Mouse (Mus musculus) layer of hippocampus, adult 9-11 months (tissue): ENCODE results near the gene 0610040J01Rik.

Experiments used
- DNase-seq: peaks from one replicate; pipeline ENCODE4 v3.0.0; 2022

The 0610040J01Rik gene

DNA sequence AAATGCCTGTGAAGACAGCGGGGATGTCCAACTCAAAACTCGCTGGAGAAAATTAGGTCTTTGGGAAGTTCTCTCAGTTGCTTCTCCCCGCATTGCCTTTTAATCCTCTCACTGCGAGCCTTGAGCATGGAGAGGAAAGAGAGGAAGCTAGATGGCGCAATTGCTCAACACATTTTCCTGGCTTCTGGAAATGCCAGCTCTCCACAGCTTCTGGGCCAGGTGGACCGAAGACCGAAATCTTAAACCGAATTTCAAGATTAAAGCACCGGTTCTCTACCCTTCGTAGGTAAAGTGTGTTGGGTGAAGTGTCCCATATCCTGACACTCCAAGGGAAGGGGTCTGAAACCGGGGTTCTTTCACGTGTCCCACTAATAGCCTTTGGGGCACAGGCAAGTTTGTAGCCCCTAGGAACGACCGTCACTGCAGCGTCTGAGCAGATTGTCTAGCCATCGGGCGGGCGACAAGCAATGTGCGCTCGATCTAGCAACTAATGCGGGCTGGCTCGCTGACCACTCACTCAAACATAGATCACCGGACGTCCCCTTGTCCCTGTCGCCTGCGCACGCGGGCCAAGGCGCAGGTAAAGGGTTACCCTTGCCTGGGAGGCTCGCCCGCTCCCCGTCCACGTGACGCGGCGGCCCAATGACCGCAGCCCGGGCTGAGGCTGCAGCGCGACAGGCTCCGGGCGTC lies at the start of gene 0610040J01Rik:
Gene 0610040J01Rik (plus strand): TSS at position 545 of the 690 bp plus-strand sequence.
- peak; percentile 59 for DNase-seq

DNA sequence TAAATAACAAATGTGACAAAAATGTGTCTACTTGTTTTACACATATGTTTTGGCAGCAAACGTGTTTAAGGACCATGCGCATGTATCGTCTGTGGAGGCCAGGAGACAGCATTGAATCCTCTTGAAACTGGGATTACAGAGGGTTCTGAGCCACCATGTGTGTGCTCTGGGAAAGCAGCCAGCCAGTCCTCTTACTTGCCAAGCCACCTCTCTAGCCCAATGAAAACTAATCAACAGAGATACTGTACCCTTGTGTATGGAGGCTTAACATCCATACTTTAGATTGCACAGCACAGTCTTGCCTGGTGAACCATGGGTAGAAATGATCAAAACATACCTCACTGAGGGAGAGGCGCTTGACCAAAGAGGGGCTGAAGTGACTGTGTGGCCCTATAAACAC lies 46.3 kb upstream of the 0610040J01Rik start:
- peak; percentile 16 for DNase-seq

DNA sequence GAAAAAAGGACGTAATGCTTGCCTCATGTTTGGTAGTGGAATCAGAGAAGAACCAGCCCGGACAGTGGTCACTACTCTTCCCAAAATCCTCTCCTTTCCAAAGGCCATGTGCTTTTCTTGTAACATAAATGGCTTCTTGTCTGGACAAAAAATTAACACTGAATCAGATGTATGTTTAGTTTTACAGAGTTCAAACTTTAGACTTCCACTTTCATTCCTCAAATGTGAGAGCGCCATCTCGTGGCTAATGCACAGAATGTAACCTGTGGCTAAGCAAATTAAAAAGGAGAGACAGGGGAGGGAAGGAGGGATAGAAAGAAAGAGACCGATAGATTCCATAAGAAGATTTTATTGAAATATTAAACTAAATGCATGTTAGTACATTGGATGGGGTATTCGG lies 45.4 kb upstream of the 0610040J01Rik start:
- DNase-seq: peak; percentile 19

GRCm38 (mm10) chr5:63767464-63767863 lies 44.7 kb upstream of the 0610040J01Rik start:
- DNase-seq: peak; percentile 64

- no peak for DNase-seq
Observed at GRCm38 (mm10) chr5:63768220-63768619, 43.9 kb upstream of the 0610040J01Rik start.

GRCm38 (mm10) chr5:63772971-63773370 lies 39.2 kb upstream of the 0610040J01Rik start:
- no peak for DNase-seq

DNA sequence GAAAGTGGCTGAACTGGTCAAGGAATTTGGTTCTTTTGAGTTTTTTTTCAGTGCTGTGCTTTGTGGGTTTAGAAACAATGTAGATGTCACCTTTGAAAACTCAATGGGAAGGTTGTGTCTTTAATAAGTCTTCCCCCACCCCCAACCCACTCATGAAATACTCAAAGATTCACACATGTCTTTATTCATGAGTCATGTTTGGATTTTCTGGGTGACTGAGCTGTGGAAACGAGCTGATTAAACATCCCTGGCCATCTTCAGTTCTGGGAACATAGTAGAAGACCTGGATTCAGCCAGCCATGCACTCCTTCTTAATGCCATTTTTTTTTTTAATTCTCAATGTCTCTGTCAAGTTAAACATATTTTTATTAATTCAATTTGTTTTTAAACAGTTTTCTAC lies 38.6 kb upstream of the 0610040J01Rik start:
- no peak for DNase-seq

DNA sequence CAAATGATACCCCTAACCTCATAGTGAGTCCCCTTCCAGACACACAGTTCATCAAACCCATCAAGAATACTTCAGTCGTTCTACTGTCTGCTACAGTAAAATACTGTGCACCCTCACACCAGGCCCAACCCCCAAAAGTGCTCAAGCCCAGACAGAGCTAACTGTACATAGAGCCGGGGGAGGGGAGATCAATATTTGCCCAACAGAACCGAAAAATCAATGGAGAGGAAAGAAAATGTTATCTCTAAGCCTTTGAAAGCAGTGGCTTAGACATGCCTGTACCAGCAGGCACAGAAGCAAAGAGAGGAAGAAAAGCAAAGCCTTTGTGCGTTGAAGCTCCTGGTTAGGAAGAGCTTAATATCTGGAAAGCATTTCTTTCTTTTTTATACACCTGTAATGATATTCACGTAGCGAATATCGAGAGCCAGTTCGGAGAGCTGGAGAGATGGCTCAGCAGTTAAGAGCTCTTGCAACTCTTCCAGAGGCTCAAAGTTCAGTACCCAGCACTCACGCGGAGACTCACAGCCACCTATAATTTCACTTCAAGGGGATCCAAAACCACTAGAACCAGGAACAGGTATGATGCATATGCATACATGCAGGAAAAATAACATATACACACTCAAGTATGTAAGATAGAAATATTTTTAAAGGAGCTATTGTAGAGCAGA lies 23.9 kb upstream of the 0610040J01Rik start:
- DNase-seq: no peak

DNA sequence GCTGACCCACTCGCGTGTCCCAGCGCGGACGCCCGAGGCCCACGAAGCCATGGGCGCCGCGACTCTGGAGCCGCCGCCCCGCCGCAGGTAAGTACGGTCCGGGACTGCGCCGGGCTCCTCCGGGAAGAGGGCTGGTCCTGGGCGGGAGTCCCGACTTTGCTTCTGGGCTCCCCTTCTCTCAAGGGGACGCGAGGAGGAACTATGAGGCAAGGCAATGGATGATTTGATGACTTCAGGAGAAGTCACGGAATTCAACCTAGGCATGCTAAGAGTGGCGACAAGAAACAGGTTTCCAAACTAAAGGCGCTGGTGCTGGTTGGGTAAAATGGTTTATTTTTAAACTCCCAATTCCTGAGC lies 324 bp downstream of the 0610040J01Rik start:
- no peak for DNase-seq

DNA sequence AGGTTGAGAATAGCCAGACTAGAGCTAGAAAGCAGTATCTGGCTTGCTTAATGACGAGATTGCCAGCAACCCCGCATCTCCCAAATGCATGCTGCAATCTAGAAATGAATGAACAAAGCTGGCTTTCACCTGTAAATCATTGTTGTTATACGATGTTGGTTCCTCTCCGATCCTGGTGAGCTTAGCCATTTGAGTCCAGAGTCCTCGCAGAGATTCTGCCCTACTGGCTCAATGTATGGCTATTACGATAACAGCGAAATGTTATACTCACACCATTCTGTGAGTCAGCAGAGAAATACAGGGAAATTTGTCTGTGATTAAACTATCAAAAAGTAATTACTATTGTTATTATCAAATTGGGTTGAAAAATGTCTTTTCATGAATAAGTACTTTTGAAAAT lies 4.5 kb downstream of the 0610040J01Rik start:
- DNase-seq: no peak

DNA sequence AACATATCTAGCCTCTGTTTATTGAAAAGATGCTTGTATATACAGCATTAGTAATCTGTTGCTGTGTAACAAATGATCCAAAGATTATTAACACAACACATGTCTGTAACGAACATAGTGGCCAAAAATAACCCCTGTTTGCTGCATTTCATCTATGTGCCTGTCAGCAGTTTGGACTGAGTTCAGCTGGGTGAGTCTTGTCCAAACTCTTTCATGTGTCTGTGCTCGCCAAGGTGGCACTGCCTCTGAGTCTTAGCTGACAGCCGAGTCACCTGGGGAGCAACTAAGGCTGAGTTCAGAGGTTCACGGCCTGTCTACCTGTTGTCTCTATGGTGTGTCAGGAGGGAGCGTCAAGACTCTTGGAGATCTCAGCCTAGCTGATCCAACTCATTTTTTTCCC lies 5.1 kb downstream of the 0610040J01Rik start:
- DNase-seq: no peak

- no peak for DNase-seq
Observed at GRCm38 (mm10) chr5:63818975-63819374, 6.8 kb downstream of the 0610040J01Rik start.

- DNase-seq: no peak
Observed at GRCm38 (mm10) chr5:63819519-63819918, 7.4 kb downstream of the 0610040J01Rik start.

GRCm38 (mm10) chr5:63821176-63821575 lies 9.0 kb downstream of the 0610040J01Rik start:
- no peak for DNase-seq

DNA sequence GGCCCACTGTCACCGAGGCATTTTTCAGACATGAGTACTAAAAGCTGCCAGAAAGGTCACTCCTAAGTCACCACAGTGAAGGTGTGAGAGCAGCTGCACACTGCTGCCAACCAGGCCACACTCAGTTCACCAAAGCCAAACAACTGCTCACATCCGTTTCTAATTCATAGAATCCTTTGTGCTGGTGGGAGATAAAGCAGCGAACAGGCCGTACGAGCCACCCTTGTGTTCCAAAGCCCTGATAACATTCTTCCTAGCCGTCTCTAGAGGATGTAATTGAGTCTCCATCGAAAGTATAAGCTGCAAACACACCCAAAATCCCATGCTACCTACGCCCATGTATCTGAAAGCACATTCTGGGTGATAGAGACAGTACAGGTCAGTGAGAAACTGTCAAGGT lies 9.7 kb downstream of the 0610040J01Rik start:
- DNase-seq: no peak

- DNase-seq: no peak
Observed at GRCm38 (mm10) chr5:63823362-63824332, 11.5 kb downstream of the 0610040J01Rik start.

DNA sequence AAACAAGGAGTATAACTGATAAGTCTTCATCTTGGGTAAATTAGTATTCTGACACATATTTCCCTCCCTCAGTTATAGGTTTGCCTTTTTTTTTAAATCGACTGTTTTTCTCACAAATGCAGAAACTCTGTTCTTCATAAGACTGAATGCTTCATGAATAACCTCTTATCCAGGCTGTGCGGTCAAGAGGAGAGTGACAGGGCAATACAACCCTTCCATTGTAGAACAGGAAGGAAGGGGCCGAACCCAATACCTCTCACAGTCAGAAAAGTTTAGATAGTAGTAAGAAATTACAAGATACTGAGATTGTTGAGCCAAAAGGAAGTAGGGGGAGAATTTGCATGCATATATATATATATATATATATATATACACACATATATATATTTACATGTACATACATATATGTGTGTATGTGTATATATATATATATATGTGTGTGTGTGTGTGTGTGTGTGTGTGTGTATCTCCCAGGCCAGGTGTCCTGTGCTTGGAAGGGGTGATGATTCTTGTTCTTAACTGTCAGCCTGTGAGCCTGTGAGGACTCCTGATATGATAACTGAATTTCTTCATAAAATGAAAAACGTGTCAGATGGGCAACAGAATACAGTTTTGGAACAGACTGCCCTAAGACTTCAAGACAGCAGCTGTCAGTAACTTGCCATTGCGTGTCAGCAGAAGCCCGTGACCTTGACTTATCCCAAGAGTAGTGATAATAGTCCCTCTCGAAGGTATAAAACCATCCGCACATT lies 12.6 kb downstream of the 0610040J01Rik start:
- no peak for DNase-seq

- DNase-seq: no peak
Observed at GRCm38 (mm10) chr5:63825881-63826280, 13.7 kb downstream of the 0610040J01Rik start.

- peak; percentile 38 for DNase-seq
Observed at GRCm38 (mm10) chr5:63827006-63827405, 14.8 kb downstream of the 0610040J01Rik start.

GRCm38 (mm10) chr5:63827415-63828053 lies 15.4 kb downstream of the 0610040J01Rik start:
- no peak for DNase-seq

DNA sequence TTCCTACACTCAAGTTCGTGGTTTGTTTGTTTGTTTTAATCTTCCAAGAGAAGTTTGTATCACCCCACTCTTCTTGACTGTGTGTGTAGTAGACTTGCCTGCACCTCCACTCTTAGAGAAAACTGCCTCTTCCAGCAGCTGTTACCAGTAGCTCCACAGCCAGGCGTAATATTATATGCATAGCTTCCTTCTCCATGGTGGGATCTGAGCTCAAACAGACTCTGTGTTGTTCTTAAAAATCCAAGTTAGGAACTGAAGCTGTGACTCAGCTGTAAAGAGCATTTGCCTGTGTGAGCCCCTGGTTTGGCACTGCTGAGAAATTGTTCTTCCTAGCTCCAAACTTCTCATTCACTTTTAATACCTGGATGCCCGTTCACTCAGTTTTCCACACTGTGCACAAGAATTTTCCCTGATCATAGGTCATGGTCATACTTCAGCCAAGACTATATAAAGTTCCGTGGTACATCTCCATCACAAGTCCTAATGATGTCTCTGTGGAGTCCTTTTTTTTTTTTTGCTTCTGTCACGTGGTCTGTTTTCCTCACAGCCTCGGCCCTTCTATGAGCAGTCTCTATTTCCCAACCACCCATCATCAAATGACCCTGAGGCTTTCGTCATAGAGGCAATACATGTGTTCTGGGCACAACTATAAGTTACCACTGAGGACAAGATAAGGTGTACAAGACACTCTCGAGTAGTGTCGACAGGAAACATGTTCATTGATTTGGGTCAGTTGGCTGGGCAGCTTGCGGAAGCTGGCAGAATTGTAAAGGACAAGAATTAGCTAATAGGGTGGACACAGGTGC lies 16.4 kb downstream of the 0610040J01Rik start:
- DNase-seq: no peak
